Mouse (Mus musculus) mammary gland, adult 2 months (tissue): ENCODE data around the gene Bsx. TPM values are rescaled to one million over a fixed set of nuclear protein-coding genes. Genes with fewer than 3 reads are reported as not detected.

Experiments used
- polyA plus RNA-seq: library from polyadenylated mRNA; depleted of rRNA; stranded (reverse); fragments of >200 nt; gene quantifications from 2 replicates; pipeline ENCODE4 v1.2.3, GENCODE M21; 2012; ENCODE audit warnings: low replicate concordance; rRNA removed

Gene Bsx
- not detected in 2 replicates for polyA plus RNA-seq

GRCm38 (mm10) chr9:40873556-40874470, at the start of gene Bsx:
Gene Bsx (plus strand): TSS chr9:40874127.

Other genes with a start within 250 kb of the Bsx start
- not detected in 2 replicates for gene Gm21915, start 203.5 kb upstream of the Bsx start, polyA plus RNA-seq
- gene Clmp, start 188.2 kb upstream of the Bsx start, polyA plus RNA-seq = 23.1 and 104 TPM in 2 replicates
- gene Hspa8, start 73.1 kb upstream of the Bsx start, polyA plus RNA-seq = 1,433 and 2,625 TPM in 2 replicates
- 0.16 TPM in 1 of 2 replicates, not detected in the other for gene Jhy, start 90.0 kb downstream of the Bsx start, polyA plus RNA-seq
- gene Crtam, start 130.5 kb downstream of the Bsx start, polyA plus RNA-seq = 0.26 and 0.33 TPM in 2 replicates